Mouse (Mus musculus) lung, postnatal 4 days (tissue): ENCODE results near the gene Napa.

Experiments used
- DNase-seq, 2 experiments: peaks; one replicate each; pipeline ENCODE4 v3.0.0; 2021

The Napa gene

GRCm38 (mm10) chr7:16098021-16099017 is at the start of gene Napa:
Gene Napa, plus strand, starts transcription at chr7:16098458.
- DNase-seq = peak; percentile 99 to 100

GRCm38 (mm10) chr7:16048675-16049575 is 49.3 kb upstream of the Napa start:
- peak in 1 of 2 experiments; percentile 8 for DNase-seq

GRCm38 (mm10) chr7:16049576-16049915 is 48.7 kb upstream of the Napa start:
- DNase-seq = peak in 1 of 2 experiments; percentile 11

GRCm38 (mm10) chr7:16050600-16050999 is 47.7 kb upstream of the Napa start:
- DNase-seq = no peak

- peak; percentile 81 to 90 for DNase-seq
These were observed 46.2 kb upstream of the Napa start for GRCm38 (mm10) chr7:16051883-16052595.

- peak; percentile 97 to 98 for DNase-seq
These were observed 45.6 kb upstream of the Napa start for GRCm38 (mm10) chr7:16052684-16053083.

GRCm38 (mm10) chr7:16053105-16053504 is 45.2 kb upstream of the Napa start:
- peak in 1 of 2 experiments; percentile 42 for DNase-seq

GRCm38 (mm10) chr7:16054966-16055365 is 43.3 kb upstream of the Napa start:
- DNase-seq = no peak

GRCm38 (mm10) chr7:16055665-16056064 is 42.6 kb upstream of the Napa start:
- no peak for DNase-seq

GRCm38 (mm10) chr7:16056459-16057135 is 41.7 kb upstream of the Napa start:
- peak in 1 of 2 experiments; percentile 46 for DNase-seq

GRCm38 (mm10) chr7:16057136-16057534 is 41.1 kb upstream of the Napa start:
- DNase-seq = peak; percentile 23 to 39

GRCm38 (mm10) chr7:16061219-16062098 is 36.8 kb upstream of the Napa start, which contains the start of gene Zfp541:
Gene Zfp541, plus strand, starts transcription at chr7:16061814.
- no peak for DNase-seq

- no peak for DNase-seq
These were observed 36.2 kb upstream of the Napa start for GRCm38 (mm10) chr7:16062099-16062420.

GRCm38 (mm10) chr7:16063490-16063889 is 34.8 kb upstream of the Napa start:
- no peak for DNase-seq

GRCm38 (mm10) chr7:16070846-16071245 is 27.4 kb upstream of the Napa start:
- DNase-seq = no peak

- DNase-seq = no peak
These were observed 26.4 kb upstream of the Napa start for GRCm38 (mm10) chr7:16071906-16072305.

GRCm38 (mm10) chr7:16079947-16080346 is 18.3 kb upstream of the Napa start:
- DNase-seq = no peak

- no peak for DNase-seq
These were observed 17.7 kb upstream of the Napa start for GRCm38 (mm10) chr7:16080581-16080980.

- no peak for DNase-seq
These were observed 14.9 kb upstream of the Napa start for GRCm38 (mm10) chr7:16083361-16083760.

- DNase-seq = no peak
These were observed 10.7 kb upstream of the Napa start for GRCm38 (mm10) chr7:16087587-16087986.

- peak in 1 of 2 experiments; percentile 9 for DNase-seq
These were observed 3.7 kb upstream of the Napa start for GRCm38 (mm10) chr7:16094592-16094991.
